ENCODE assay signal across 8 mouse cellular contexts in the genomic region with DNA sequence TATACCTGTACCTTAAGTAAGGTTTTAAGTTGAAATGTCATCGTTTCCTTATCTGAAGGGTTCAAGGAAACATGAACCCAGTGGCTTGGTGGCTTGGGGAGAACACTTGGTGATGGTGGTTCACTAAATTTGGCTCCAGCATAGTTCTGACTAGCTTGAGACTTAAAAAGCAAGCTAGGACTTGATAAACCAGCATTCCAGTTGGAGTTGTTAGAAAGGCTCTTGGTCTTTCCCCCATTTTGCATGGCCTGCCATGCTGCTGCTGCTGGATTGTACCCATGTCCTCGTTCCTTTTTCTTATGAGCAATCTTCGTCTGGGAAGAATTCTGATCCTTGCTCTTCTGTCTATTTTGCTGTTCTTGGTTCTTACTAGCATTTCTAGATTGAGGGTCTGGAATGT. TPM values are rescaled to one million over a fixed set of nuclear protein-coding genes. Genes with fewer than 3 reads are reported as not detected.
DNase-seq lines count a peak whose midpoint lies in the region; ATAC-seq and TF ChIP-seq lines count a peak whose summit lies in the region.

No protein-coding gene starts in this region.

- H3K9me3 ChIP-seq in heart, embryonic 11.5 days (replicated peaks; ENCODE audit: control insufficient read depth, low read length): no peaks in the 10 kb centered on the region
- no peaks in the 10 kb centered on the region for H3K9me3 ChIP-seq in ES-Bruce4 (replicated peaks; ENCODE audit: control insufficient read depth, insufficient read depth, low read length, poor library complexity, severe bottlenecking)
- no peaks in the 10 kb centered on the region for H3K9me3 ChIP-seq in hindbrain, embryonic 11.5 days (ENCODE audit: control insufficient read depth, low read length)
- H3K9me3 ChIP-seq in midbrain, embryonic 10.5 days (replicated peaks): no peaks in the 10 kb centered on the region

- peak overlapping the region; percentile 75 for H3K4me3 ChIP-seq in heart, embryonic 11.5 days (ENCODE audit: low read depth, low read length)
- no peak overlapping the region for H3K4me3 ChIP-seq in ES-Bruce4 (ENCODE audit: low read depth, low read length)
- H3K4me3 ChIP-seq in hindbrain, embryonic 11.5 days (ENCODE audit: low read depth, low read length): peak overlapping the region; percentile 76
- H3K4me3 ChIP-seq in midbrain, embryonic 10.5 days: peak overlapping the region; percentile 85

- intact Hi-C loops in heart, postnatal 10 days (cut with DNase I): no loop called here

- no peaks in the 10 kb centered on the region for H3K27me3 ChIP-seq in heart, embryonic 11.5 days (ENCODE audit: control insufficient read depth, insufficient read depth, low read length)
- no peaks in the 10 kb centered on the region for H3K27me3 ChIP-seq in ES-Bruce4 (ENCODE audit: control insufficient read depth, insufficient read depth, low read length, poor library complexity, severe bottlenecking)
- no peaks in the 10 kb centered on the region for H3K27me3 ChIP-seq in hindbrain, embryonic 11.5 days (ENCODE audit: control insufficient read depth, insufficient read depth, low read length)
- H3K27me3 ChIP-seq in midbrain, embryonic 10.5 days (ENCODE audit: low read depth, poor library complexity, severe bottlenecking): no peaks in the 10 kb centered on the region

- peak overlapping the region; percentile 77 for H3K4me2 ChIP-seq in heart, embryonic 11.5 days
- peak overlapping the region; percentile 68 for H3K4me2 ChIP-seq in hindbrain, embryonic 11.5 days (replicated peaks; ENCODE audit: low read depth, low read length)

- H3K36me3 ChIP-seq in heart, embryonic 11.5 days (ENCODE audit: control insufficient read depth, insufficient read depth, low read length): peaks cover 11% of the 10 kb centered on the region
- peaks cover 36% of the 10 kb centered on the region for H3K36me3 ChIP-seq in ES-Bruce4 (ENCODE audit: control insufficient read depth, insufficient read depth, low read length, poor library complexity, severe bottlenecking)
- H3K36me3 ChIP-seq in hindbrain, embryonic 11.5 days (ENCODE audit: control insufficient read depth, insufficient read depth, low read length): no peaks in the 10 kb centered on the region
- H3K36me3 ChIP-seq in midbrain, embryonic 10.5 days: peaks cover 46% of the 10 kb centered on the region

- peaks cover 38% of the 10 kb centered on the region for H3K4me1 ChIP-seq in heart, embryonic 11.5 days (ENCODE audit: control insufficient read depth, insufficient read depth, low read length)
- H3K4me1 ChIP-seq in ES-Bruce4 (ENCODE audit: control insufficient read depth, insufficient read depth, low read length): peaks cover 3% of the 10 kb centered on the region
- H3K4me1 ChIP-seq in hindbrain, embryonic 11.5 days (replicated peaks; ENCODE audit: control insufficient read depth, insufficient read depth, low read length): peaks cover 10% of the 10 kb centered on the region
- peaks cover 64% of the 10 kb centered on the region for H3K4me1 ChIP-seq in midbrain, embryonic 10.5 days

- peak overlapping the region; percentile 95 for H3K9ac ChIP-seq in heart, embryonic 11.5 days (ENCODE audit: low read depth, low read length)
- peak overlapping the region; percentile 87 for H3K9ac ChIP-seq in ES-Bruce4 (ENCODE audit: low read depth, poor library complexity, severe bottlenecking)
- peak overlapping the region; percentile 84; the same call in 1 of the 2 replicates for H3K9ac ChIP-seq in hindbrain, embryonic 11.5 days (ENCODE audit: low read depth, low read length)

- DNase-seq in heart, postnatal 10 days: no peak
- no peak for DNase-seq in hindbrain, embryonic 11.5 days (ENCODE audit: low spot score)
- DNase-seq in midbrain, embryonic 10.5 days (ENCODE audit: low spot score): peak; percentile 11
- DNase-seq in right cerebral cortex, adult 18-20 months: no peak
- DNase-seq in layer of hippocampus, adult 8-10 months (ENCODE audit: low spot score in 2 of 2): no peak
- no peak for DNase-seq in cerebellum, adult 18-20 months

- H3K27ac ChIP-seq in heart, embryonic 11.5 days (ENCODE audit: low read depth, low read length): peak overlapping the region; percentile 41
- H3K27ac ChIP-seq in ES-Bruce4 (ENCODE audit: insufficient read depth, low read length): no peak overlapping the region
- H3K27ac ChIP-seq in hindbrain, embryonic 11.5 days (ENCODE audit: low read depth, low read length): no peak overlapping the region
- peak overlapping the region; percentile 100; the same call in 1 of the 2 replicates for H3K27ac ChIP-seq in midbrain, embryonic 10.5 days (replicated peaks)

- no peak for TF ChIP-seq EP300 in ES-Bruce4 (IDR thresholded peaks at IDR 0.05; ENCODE audit: insufficient read depth, low read depth, low read length)

- no peak for ATAC-seq in heart, embryonic 11.5 days (replicated peaks; ENCODE audit: insufficient number of reproducible peaks, low FRiP score, low TSS enrichment)
- no peak for ATAC-seq in hindbrain, embryonic 11.5 days (ENCODE audit: low FRiP score)

- no peak for TF ChIP-seq POLR2A in ES-Bruce4 (IDR thresholded peaks at IDR 0.05; ENCODE audit: insufficient read depth, low read length)

- 49% methylated on average over 3 of the region's 3 CpGs for WGBS in heart, embryonic 11.5 days (ENCODE audit: insufficient replicate concordance)
- WGBS in hindbrain, embryonic 11.5 days: 68% methylated on average over 3 of the region's 3 CpGs
- 61% methylated on average over 3 of the region's 3 CpGs for WGBS in midbrain, embryonic 10.5 days

- no peak for TF ChIP-seq CTCF in ES-Bruce4 (IDR thresholded peaks at IDR 0.05; ENCODE audit: low read depth, low read length)

RNA-seq across cellular contexts. Expression of gene Pnrc2, which starts 1.6 kb away (rescaled TPM):
- polyA plus RNA-seq in heart, embryonic 11.5 days (2014; fragmentation: Nextera tagmentation; extraction: Ambion mirVana): 138 and 144 TPM in 2 replicates
- total RNA-seq in heart, postnatal 10 days (2021): 100 to 1,000 TPM in 1 of 2 experiments, 10 to 100 TPM in 1; 99.4 to 105 TPM
- 77.4 and 84.4 TPM in 2 replicates for polyA plus RNA-seq in ES-Bruce4 (2011; ENCODE audit: insufficient read depth, insufficient read length, low read depth, missing spikeins)
- 213 and 226 TPM in 2 replicates for polyA plus RNA-seq in hindbrain, embryonic 11.5 days (2014; fragmentation: Nextera tagmentation; extraction: Ambion mirVana)
- polyA plus RNA-seq in midbrain, embryonic 10.5 days (2016; fragmentation: Nextera tagmentation; extraction: Ambion mirVana): 216 and 225 TPM in 2 replicates
- 10 to 100 TPM; 47.2 to 86.0 (median 47.7) TPM for total RNA-seq in layer of hippocampus, adult 8-10 months (2022)

RNA-seq across cellular contexts. Expression of gene Srsf10, which starts 16.5 kb away (rescaled TPM):
- polyA plus RNA-seq in heart, embryonic 11.5 days (2014; fragmentation: Nextera tagmentation; extraction: Ambion mirVana): 191 and 202 TPM in 2 replicates
- total RNA-seq in heart, postnatal 10 days (2021): 10 to 100 TPM; 61.2 to 64.1 TPM
- polyA plus RNA-seq in ES-Bruce4 (2011; ENCODE audit: insufficient read depth, insufficient read length, low read depth, missing spikeins): 293 and 302 TPM in 2 replicates
- 390 and 420 TPM in 2 replicates for polyA plus RNA-seq in hindbrain, embryonic 11.5 days (2014; fragmentation: Nextera tagmentation; extraction: Ambion mirVana)
- 368 and 383 TPM in 2 replicates for polyA plus RNA-seq in midbrain, embryonic 10.5 days (2016; fragmentation: Nextera tagmentation; extraction: Ambion mirVana)
- total RNA-seq in layer of hippocampus, adult 8-10 months (2022): 10 to 100 TPM; 67.9 to 91.9 (median 79.9) TPM

RNA-seq across cellular contexts. Expression of gene Cnr2, which starts 23.2 kb away (rescaled TPM):
- 0.25 and 0.73 TPM in 2 replicates for polyA plus RNA-seq in heart, embryonic 11.5 days (2014; fragmentation: Nextera tagmentation; extraction: Ambion mirVana)
- under 1 TPM; 0.77 to 0.94 TPM for total RNA-seq in heart, postnatal 10 days (2021)
- polyA plus RNA-seq in ES-Bruce4 (2011; ENCODE audit: insufficient read depth, insufficient read length, low read depth, missing spikeins): 0.16 TPM in 1 of 2 replicates, not detected in the other
- polyA plus RNA-seq in hindbrain, embryonic 11.5 days (2014; fragmentation: Nextera tagmentation; extraction: Ambion mirVana): 0.08 and 0.47 TPM in 2 replicates
- 0.46 and 0.60 TPM in 2 replicates for polyA plus RNA-seq in midbrain, embryonic 10.5 days (2016; fragmentation: Nextera tagmentation; extraction: Ambion mirVana)
- under 1 TPM in 3 of 4 experiments, not detected in 1; 0.08 to 0.98 (median 0.92) TPM for total RNA-seq in layer of hippocampus, adult 8-10 months (2022)

RNA-seq across cellular contexts. Expression of gene Fuca1, which starts 48.5 kb away (rescaled TPM):
- polyA plus RNA-seq in heart, embryonic 11.5 days (2014; fragmentation: Nextera tagmentation; extraction: Ambion mirVana): 42.4 and 46.5 TPM in 2 replicates
- 10 to 100 TPM; 43.2 to 44.5 TPM for total RNA-seq in heart, postnatal 10 days (2021)
- polyA plus RNA-seq in ES-Bruce4 (2011; ENCODE audit: insufficient read depth, insufficient read length, low read depth, missing spikeins): 46.0 and 47.2 TPM in 2 replicates
- polyA plus RNA-seq in hindbrain, embryonic 11.5 days (2014; fragmentation: Nextera tagmentation; extraction: Ambion mirVana): 44.5 and 50.4 TPM in 2 replicates
- 54.0 and 63.7 TPM in 2 replicates for polyA plus RNA-seq in midbrain, embryonic 10.5 days (2016; fragmentation: Nextera tagmentation; extraction: Ambion mirVana)
- total RNA-seq in layer of hippocampus, adult 8-10 months (2022): 10 to 100 TPM; 51.2 to 73.5 (median 59.2) TPM

Comparison
In these comparisons a context has a peak if more than half of its experiments do, and no peak if none do; other contexts are left out.
1. H3K27ac ChIP-seq: peak in heart, embryonic 11.5 days (single experiment) and midbrain, embryonic 10.5 days (single experiment); none in ES-Bruce4 (single experiment) and hindbrain, embryonic 11.5 days (single experiment).
2. Peak in every context shown above with its lines, with median percentiles within 50 percentile points of each other: H3K9ac ChIP-seq.